Mouse (Mus musculus) testis, postnatal 10 days (tissue): ENCODE measurements around the gene Prkar1a.

ENCODE experiments used
- DNase-seq: peaks from one replicate; pipeline ENCODE4 v3.0.0; 2021; ENCODE audit warnings: low spot score

Gene Prkar1a

DNA sequence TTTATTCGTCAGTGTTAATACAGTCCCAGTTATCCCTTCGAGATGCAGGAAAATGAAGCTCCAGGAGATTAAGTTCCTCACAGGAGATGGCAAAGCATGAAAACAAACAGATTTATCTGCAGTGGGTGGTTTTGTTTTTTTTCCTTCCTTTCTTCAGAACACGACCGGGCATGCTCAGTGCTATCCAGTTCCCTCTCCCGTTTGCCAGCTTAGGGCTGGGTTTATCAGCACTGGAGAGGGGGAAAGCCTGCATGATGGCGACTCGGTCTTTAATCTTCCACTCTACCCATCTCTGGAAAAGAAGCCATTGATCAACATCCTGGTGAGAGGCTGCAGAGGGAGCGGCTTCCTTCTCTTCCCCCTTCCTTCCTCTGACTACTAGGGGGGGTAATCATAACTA is at the start of gene Prkar1a:
Gene Prkar1a (plus strand): TSS at position 200 of the 400 bp plus-strand sequence.
- no peak for DNase-seq

DNA sequence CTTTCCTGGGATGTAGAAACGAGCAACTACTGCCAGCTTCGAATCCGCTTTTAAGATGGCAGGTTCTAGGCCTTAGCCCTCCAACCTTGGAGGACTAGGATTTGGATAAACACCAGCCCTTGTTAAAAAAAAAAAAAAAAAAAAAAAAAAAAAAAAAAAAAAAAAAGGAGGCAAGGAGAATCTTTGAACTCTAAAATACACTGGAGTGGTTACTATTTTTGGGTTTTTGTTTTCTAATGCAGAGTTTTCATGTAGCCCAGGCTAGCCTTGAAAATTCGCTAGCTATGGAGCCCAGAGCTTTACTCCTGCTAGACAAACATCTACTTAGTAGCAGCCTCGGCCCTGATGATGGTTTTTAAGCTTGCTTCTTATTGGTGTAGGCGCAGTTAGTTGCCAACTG is 41.6 kb upstream of the Prkar1a start:
- DNase-seq = no peak

DNA sequence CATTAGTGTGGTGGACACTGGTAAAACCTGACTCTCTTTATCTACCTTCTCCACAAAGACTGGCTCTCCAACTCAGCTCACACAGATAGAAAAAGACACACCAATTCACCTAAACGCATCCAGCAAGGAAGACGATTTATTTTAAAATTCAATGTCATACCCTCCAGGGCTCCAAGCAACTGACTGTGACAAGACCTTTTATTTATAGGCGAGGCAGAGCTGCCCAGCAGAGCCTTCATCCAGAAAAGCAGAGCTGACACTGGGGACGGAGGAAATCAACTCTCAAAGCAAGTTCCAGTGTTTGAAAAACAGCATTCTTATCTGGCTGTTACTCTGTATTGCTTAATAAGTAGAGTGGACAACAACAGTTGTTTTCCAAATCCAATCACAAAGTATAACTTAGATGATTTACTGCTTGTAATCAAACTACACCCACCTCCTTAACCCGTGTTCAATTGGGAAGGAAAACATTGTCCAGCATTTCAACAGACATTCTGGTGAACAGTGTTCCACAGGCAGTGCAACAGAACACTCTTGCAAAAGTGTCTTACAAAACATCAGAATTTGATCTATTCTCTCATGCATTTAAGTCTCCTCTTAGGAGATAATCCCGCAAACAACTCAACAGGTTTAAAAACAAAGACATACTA is 40.1 kb upstream of the Prkar1a start:
- no peak for DNase-seq

DNA sequence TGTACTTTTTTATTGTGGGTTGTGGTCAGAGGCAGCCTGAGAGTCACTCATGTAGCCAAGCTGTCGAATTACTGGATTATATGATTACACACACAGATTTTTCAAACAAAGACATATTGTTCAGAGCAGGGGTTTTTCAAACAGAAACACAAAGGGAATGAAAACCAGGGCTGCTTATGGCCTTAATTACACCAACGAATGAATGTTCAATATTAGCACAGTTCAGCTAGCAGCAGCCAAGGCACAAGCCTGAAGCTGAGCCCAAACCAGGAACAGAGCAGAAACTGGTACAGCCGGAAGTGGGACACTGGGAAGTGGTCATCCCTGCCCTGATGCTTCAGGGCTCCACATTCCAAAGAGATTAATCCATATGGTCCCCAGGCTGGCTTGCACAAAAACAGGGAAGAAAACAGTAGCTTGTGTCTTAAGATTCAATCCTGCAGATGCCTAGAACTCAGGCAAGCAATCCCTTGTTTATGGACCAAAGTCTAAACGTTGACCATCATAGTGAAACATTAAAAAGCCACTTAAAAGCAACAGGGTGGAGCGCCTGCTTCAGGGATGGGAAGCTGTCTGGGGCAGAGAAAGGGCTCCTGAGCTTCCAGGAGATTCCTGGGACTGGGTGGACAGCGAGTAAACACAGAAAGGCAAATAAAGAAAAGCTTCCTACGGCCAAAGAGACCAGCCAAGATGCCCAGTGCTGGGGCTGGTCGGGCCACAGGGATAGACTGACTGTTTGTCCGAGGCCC is 39.0 kb upstream of the Prkar1a start:
- peak; percentile 46 for DNase-seq

DNA sequence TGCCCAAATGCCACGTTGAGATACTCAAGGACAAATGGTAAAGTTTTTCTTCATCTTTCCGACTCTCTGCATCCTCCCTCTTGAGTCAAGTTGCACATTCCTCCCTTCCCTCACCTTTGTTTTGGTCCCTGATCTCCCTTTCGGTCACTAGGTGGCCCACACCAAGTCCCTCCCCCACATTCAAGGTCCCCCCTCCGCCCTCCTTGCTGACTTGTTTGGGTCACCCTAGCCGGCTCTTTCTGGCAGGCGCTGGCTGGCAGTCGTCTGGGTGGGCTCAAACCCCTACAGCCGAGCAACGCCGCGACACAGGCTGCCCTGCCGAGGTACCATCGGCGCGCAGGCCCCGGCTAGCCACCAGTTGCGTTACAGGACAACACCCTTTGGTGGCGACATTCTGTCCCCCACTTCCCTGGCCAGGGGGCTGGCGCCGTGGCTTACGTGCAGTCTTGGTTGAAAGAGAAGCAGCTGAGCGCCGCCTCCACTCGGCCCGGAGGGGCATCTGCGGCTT is 38.4 kb upstream of the Prkar1a start:
- DNase-seq = no peak

DNA sequence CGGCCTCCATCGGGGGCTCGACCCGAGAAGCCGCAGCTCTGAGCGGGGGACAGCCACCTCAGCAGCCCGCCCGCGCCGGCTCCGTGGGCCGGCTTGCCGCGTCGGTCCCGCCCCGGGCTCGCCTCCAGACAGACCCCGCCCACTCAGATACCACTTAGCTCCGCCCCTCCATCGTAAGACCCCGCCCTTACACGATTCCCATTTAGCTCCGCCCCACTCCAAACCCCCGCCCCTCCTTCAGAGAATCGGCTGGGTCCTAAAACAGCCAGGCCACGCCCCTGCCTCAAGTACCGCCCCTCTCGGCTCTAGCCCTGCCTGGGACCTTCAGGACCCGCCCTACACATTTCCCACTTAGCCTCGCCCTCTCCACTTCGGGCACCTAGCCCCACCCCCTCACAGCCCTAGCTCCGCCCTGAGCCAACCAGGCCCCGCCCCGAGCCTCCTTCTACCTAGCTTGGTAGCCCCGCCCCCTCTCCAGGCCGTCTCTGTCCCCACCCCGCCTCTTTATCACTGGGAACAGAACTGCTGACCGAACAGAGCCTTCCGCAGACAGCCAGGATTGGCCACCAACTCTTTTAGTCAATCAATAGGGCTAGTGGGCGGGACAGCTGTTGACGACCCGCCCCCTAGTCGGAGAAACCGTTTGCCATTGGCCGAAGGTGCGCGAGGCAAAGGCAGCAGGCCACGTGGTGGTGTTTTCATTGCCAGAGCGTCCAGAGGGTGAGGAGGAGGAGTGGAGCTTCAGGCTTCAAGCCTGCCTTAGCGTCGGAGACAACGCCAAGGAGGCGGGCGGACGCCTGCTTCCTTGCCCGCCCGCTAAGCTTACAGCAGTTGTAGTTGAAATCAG is 37.7 kb upstream of the Prkar1a start, which contains the start of gene Wipi1:
Gene Wipi1 (minus strand): TSS at position 665 of the 847 bp plus-strand sequence.
- peak; percentile 100 for DNase-seq

DNA sequence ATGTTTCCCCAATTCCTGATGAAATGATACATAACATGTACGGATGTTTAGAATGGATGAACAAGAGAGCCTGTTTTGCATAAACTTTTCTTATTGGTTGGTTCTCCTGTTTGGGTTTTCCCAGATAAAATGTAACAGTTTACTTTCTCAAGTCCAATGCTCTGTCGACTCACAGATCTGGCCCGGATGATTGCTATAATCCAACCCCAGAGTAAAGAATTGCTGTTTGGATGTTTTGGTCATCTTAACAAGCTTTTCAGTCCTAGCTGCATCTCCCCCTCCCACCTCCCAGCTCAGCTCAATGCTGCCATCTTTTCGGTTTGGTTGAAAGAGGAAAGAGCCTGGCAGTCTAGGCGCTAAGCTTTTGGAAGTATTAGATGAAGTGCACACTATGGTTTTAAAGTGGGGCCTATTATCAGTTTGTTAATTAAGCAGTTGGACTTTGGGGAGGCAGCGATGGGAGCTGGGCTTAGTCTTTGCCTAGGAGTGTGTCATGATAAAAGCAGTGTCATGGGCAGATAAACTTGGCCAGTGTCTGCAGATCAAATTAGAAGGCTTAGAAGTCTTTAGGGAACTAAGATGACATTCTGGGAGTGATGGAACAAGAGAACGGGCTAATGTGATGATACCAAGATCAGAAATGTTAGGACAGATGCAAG is 36.2 kb upstream of the Prkar1a start:
- DNase-seq = no peak

DNA sequence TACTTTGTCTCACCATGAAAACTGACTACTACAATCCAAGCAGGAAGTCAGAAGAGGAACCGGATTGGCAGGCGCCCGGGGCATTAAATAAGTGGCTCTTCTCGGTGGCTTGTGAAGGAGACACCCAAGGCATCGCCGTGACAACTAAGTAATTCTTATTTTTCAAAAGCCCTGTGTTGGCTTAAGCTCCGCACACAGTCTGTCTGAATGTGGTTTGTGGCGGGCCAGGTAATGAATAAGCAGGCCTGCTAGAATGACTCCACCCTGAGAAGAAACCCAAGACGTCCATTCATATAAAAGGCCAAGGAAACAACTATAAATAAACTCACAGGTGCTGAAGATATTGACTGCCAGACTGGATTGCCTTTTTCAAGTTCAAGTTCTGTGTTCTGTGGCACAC is 33.9 kb upstream of the Prkar1a start:
- no peak for DNase-seq

DNA sequence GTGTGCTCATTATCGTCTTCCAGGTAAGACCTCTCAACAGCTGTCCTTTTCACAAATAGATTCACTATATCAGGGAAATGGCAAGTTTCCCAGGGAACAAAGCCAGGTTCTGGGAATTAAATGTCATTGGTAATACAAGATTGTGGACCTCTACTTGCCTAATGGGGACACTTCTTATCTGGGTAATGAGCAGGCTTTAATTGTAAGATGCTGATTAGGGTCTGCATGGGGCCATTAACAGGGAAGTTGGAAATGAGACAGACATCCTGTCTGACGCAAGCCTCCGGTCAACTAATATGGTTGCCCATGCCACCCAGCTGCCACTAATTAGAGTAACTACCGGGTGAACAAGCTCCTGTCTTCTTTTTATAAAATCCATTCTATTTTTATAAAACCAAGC is 32.9 kb upstream of the Prkar1a start:
- no peak for DNase-seq

DNA sequence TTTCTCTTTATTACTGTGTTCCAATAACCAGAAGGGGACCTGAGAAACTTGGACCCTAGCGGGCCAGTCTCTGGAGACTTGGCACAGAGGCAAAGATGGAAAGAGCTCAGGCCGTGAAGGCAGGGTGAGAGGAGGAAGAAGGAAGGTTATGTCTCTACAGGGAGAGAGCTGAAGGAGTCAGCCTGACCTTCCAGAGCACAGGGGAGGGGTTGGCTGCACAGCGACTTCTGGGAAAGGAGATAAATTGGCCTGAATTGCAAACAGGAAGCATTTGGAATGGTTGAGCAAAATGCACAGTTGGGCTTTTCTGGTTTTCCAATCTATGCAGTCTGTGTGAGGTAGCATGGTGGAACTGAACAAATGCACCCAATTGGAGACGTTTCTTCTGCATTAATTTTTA is 32.4 kb upstream of the Prkar1a start:
- DNase-seq = no peak

DNA sequence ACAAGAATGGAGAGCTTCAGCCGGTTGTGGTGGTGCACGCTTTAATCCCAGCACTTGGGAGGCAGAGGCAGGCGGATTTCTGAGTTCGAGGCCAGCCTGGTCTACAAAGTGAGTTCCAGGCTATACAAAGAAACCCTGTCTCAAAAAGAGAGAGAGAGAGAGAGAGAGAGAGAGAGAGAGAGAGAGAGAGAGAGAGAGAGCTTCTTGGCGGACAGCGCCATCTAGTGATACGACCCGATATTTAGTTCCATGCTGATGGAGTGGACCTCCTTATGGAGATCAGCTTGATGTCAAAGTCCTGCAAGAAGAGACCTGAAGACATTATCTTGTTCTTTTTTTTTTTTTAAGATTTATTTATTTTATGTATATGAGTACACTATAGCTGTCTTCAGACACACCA is 30.1 kb upstream of the Prkar1a start:
- peak; percentile 76 for DNase-seq

DNA sequence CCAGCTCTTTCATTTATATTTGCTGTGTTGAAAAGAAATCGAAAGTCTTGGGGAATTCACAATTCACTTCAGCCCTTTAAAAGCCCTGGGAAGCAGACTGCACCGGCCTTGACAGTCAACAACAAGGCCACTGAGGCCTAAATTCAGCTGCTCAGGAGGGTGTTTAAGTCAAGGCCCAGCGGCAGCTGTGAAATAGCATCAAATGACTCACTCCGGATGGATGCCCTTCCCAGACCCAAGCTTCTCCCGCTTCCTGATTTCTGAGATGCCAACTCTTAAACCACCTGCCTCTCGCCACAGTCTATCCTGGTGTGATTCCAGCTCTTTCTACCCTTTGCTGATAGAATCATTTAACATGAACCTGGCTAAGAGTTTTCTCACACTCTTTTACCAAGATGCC is 28.8 kb upstream of the Prkar1a start:
- DNase-seq = no peak

DNA sequence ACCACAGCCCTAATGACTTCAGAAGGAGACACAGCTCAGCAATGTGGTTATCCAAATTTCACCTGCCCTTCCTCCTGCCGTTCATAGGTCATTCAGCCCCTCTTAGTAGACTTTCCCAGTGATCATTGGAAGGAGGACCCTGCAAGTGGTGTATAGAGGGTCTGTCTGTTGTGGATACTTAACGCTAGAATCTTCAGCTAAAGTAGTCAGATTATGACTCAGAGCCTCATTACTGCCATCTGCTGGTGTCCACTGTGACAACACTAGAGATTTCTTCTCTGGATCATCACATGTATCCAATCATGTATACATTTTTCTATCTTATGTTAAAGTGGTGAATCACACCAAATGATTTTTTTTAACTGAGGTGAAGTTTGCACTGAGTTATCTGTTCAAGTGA is 28.0 kb upstream of the Prkar1a start:
- DNase-seq = peak; percentile 76

DNA sequence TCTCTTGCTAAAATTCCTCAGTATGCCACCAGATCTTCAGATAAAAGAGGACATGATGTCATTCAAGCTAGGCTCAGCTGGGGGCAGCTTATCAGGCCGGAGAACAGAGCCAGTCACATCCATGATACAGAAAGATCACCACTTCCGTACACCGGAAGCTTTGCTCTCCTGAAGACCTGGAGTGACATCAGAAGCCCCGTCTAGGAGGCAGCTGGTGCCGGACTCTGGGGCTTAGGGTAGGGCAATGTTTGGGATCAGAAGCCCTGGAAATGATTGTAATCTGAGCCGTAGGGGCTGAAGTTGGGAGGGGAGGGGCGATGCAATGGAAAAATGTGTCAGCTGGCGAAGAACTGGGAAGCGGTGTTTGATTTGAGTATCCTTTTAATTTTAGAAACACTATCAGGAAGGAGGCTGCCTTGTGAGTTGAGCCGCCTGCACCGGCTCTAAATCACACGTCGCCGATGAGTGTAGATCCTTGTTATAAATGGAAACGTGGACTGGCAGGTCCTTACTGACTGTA is 26.6 kb upstream of the Prkar1a start:
- no peak for DNase-seq

DNA sequence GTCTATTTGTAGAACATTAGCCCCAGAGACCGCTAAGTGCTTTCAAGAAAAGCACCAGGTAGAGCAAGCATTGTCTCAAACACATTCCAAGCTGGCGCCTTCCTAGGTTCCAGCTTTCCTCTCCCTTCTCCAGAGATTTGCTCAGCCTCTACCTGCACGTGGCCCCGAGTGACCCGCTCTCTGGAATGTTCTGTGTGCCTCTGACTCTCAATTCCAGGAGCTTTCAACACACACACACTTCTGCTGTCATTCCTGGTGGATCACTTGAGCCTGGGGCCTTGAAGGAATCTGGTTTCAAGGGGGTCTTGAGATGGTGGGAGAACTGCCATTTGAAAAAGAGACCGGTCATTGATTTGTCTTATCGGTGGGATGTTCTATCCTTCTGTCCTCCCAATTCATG is 26.0 kb upstream of the Prkar1a start:
- DNase-seq = no peak

DNA sequence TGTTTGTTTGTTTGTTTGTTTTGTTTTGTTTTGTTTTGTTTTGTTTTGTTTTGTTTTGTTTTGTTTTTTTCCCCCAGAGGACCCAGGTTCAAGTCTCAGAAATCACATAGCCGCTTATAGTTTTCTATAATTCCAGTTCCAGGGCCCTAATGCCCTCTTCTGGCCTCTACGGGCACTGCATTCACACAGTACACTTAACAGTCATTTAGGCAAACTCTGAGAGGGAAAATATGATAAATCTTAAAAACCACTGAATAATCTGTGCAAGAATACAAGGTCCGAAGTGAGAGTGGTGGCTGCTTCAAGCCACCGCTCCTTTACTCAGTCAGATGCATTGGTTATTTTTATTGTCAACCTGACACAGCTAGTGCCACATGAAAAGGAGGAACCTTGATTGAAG is 21.6 kb upstream of the Prkar1a start:
- DNase-seq = no peak

DNA sequence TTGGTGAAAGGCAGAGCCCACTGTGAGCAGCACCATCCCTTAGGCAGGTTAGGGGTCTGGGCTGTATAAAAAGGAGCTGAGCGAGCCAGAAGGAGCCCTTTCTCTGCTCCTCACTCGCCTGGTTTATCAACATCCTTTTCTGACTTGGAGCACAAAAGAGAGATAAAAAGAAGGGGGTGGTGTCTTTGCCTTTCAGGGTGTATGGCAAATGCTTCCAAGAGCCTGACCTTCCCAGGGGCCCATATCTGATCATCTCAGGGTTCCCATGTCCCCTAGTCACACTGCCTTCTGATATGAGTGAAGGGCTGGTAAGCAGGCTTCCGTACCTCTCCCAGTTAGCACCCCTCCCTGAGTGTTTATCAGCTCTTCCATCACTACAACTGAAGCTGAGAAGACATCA is 21.1 kb upstream of the Prkar1a start:
- DNase-seq = no peak

DNA sequence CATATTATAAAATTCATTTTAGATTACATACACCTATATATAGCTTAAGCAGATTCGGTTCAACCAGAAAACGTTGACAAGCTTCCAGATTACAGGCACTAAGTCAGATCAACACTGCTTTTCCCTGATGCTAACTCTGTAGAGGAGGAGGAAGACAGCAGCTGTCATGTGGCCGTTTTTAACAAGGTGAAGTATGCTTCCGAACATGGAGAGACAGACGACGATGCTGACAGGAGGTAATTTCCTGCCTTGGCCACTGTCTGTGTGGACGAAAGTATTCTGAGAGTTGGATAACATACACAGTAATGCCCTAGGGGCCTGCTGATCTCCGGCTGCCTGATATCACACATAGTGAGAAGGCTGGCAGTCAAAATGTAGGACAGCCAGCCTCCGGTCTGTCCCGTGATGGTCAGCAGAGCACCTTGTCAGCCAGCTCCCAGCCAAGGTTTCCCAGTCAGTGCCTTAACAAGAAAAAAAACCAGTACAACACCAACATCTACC is 20.1 kb upstream of the Prkar1a start:
- DNase-seq = no peak

DNA sequence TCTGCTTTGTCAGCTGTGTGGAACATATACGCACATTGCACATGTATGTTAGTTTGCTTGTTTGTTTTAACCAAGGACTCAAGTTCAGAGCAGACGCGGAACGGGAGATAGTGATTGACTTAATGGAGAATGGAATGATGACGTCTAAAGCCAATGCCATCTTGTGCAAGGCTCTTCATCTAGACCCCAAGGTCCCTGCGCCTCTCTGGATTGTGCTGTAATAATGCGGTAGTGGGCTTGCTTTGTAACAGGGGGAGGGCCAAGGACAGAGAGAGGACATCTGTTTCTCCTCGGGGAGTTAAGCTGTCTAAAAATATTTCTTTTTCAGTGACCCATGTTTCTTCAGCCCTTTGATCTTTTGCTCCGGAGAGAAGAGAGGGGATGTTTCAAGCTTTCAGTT is 14.3 kb upstream of the Prkar1a start:
- DNase-seq = no peak

DNA sequence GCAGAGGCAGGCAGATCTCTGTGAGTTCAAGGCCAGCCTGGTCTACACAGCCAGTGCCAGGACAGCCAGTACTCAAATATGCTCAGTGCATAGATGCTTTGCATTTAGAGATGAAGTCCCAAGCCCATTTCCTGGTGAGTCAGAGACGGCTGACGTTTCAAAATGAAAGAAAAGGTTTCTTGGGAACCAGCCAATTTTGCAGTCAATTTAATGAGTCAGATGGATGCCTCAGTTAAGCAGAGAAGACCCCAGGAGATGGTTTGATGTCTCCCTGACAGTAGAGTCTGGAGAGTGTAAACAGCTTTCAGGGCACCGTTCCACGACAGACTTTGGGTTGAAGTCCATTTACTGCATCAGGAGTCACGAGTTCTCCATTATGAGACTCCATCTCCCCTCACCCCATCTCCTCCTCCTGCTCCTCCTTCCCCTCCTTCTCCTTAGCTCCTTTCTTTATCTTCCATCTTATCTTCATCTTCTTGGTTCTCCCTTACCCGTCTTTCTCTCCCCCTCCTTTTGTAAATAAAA is 13.3 kb upstream of the Prkar1a start:
- no peak for DNase-seq

DNA sequence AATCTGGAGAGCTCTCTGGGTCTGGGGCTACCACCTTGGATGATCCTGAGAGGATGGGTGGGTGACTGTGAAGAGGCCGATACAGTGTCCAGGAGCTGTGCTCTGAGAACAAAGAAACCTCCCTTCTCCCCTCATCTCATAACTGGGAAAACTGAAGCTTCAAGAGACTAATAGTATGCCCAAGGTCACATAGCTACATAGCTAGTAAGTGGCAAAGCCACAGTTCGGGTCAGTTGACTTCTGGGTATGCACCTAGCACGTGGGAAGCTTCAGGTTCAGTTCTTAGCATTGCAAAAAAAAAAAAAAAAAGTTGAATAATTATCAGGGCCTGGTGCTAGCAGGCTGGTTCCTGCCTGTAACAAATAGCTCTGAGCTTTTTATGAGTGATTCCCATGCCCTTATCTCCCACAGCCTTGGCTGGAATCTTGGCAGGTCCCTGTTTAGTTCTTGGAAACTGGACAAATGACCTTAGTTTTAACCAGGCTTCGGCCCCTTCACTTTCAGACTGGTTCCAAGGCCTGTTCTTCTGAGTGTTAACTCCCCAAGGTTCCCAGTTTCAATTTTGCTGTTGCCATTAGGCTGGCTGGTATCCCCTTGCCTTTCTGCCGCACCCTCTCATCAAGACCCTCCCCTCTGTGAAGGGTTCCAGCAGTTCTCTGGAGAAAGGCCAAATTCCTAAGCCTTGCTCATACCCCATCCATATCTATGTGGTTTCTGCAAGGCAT is 7.5 kb upstream of the Prkar1a start:
- DNase-seq = no peak
